Mouse (Mus musculus) forebrain, embryonic 12.5 days (tissue): ENCODE results near the gene Paqr9. TPM values are rescaled to one million over a fixed set of nuclear protein-coding genes. Genes with fewer than 3 reads are reported as not detected.

Source experiments
- ATAC-seq: fragments of 200-750 bp; cut with Nextera tagmentation; 2 replicates; pipeline ENCODE4 v1.8.0; 2017; ENCODE audit warnings: moderate TSS enrichment; ENCODE audit not compliant: low FRiP score
- H3K27ac ChIP-seq: fragments of 300-500 bp; sonication (generic); 2 replicates; pipeline ENCODE4 v1.5.1; 2016; ENCODE audit warnings: mild to moderate bottlenecking
- H3K27me3 ChIP-seq: fragments of 300-500 bp; sonication (generic); 2 replicates; pipeline ENCODE4 v1.6.1; 2016; ENCODE audit warnings: mild to moderate bottlenecking
- H3K36me3 ChIP-seq: fragments of 300-500 bp; sonication (generic); replicated peaks from 2 replicates; pipeline ENCODE4 v1.6.1; 2016; ENCODE audit warnings: mild to moderate bottlenecking
- H3K4me1 ChIP-seq: fragments of 300-500 bp; sonication (generic); 2 replicates; pipeline ENCODE4 v1.6.1; 2016
- H3K4me2 ChIP-seq: fragments of 300-500 bp; sonication (generic); 2 replicates; pipeline ENCODE4 v1.6.1; 2016; ENCODE audit warnings: mild to moderate bottlenecking, moderate library complexity
- H3K4me3 ChIP-seq: fragments of 300-500 bp; sonication (generic); replicated peaks from 2 replicates; pipeline ENCODE4 v1.5.1; 2016; ENCODE audit warnings: mild to moderate bottlenecking
- H3K9ac ChIP-seq: fragments of 300-500 bp; sonication (generic); 2 replicates; pipeline ENCODE4 v1.6.1; 2016; ENCODE audit warnings: mild to moderate bottlenecking
- H3K9me3 ChIP-seq: fragments of 300-500 bp; sonication (generic); 2 replicates; pipeline ENCODE4 v1.6.1; 2016
- WGBS: fragments of 180-500 bp; shearing (Covaris S2); methylation state at CpG from one replicate; pipeline ENCODE4 v1.1.7; 2016; 5-methylcytosine and 5-hydroxymethylcytosine counted together
- polyA plus RNA-seq: library from polyadenylated mRNA; unstranded; fragments of >200 nt; fragmentation: Nextera tagmentation; extraction: Ambion mirVana; gene quantifications from 2 replicates; pipeline ENCODE4 v1.2.1, GENCODE M21; 2016

The Paqr9 gene
- polyA plus RNA-seq, 1 experiment from 2014 or later = 0.88 TPM

- ATAC-seq = no peak
- Histone ChIP-seq H3K36me3 (no peaks in the 10 kb centered on the region), H3K4me3 (no peak overlapping the region), H3K27ac (no peak overlapping the region), H3K27me3 (0 out of 2 replicates have a peak, but pooled peaks cover 4% of the 10 kb centered on the region), H3K9ac (no peak overlapping the region), H3K4me2 (no peak overlapping the region), H3K4me1 (no peaks in the 10 kb centered on the region), H3K9me3 (no peaks in the 10 kb centered on the region)
- WGBS = 86% methylated on average over 7 of the region's 7 CpGs
Observed at GRCm38 (mm10) chr9:95588070-95588469, 28.6 kb downstream of the Paqr9 start.

- WGBS = 93% methylated on average over 4 of the region's 4 CpGs
- H3K9ac ChIP-seq = no peak overlapping the region
- ATAC-seq = no peak
- no peaks in the 10 kb centered on the region for H3K9me3 ChIP-seq
- H3K4me2 ChIP-seq = no peak overlapping the region
- H3K4me1 ChIP-seq = no peaks in the 10 kb centered on the region
- no peaks in the 10 kb centered on the region for H3K36me3 ChIP-seq
- H3K27me3 ChIP-seq = peaks cover 5% of the 10 kb centered on the region; the same call in 1 of the 2 replicates
- H3K4me3 ChIP-seq = no peak overlapping the region
- no peak overlapping the region for H3K27ac ChIP-seq
Observed at GRCm38 (mm10) chr9:95594291-95594690, 34.8 kb downstream of the Paqr9 start.

GRCm38 (mm10) chr9:95597466-95598178 is 38.2 kb downstream of the Paqr9 start:
- Histone ChIP-seq H3K9me3 (no peaks in the 10 kb centered on the region), H3K4me2 (peak overlapping the region; percentile 24; the same call in 1 of the 2 replicates), H3K9ac (no peak overlapping the region), H3K4me1 (no peaks in the 10 kb centered on the region), H3K36me3 (no peaks in the 10 kb centered on the region), H3K27ac (no peak overlapping the region), H3K27me3 (peaks cover 8% of the 10 kb centered on the region; the same call in 1 of the 2 replicates), H3K4me3 (no peak overlapping the region)
- ATAC-seq = no peak
- WGBS = 54% methylated on average over 13 of the region's 13 CpGs

- Histone ChIP-seq H3K4me2 (peak overlapping the region; percentile 24), H3K4me3 (no peak overlapping the region), H3K27me3 (peaks cover 8% of the 10 kb centered on the region; the same call in 1 of the 2 replicates), H3K9me3 (no peaks in the 10 kb centered on the region), H3K4me1 (no peaks in the 10 kb centered on the region), H3K36me3 (no peaks in the 10 kb centered on the region), H3K27ac (no peak overlapping the region), H3K9ac (no peak overlapping the region)
- WGBS = 72% methylated on average over 19 of the region's 19 CpGs
- no peak for ATAC-seq
Observed at GRCm38 (mm10) chr9:95598179-95598721, 38.8 kb downstream of the Paqr9 start.

- no peaks in the 10 kb centered on the region for H3K9me3 ChIP-seq
- ATAC-seq = no peak
- H3K4me3 ChIP-seq = no peak overlapping the region
- H3K36me3 ChIP-seq = no peaks in the 10 kb centered on the region
- no peak overlapping the region for H3K27ac ChIP-seq
- H3K9ac ChIP-seq = no peak overlapping the region
- no peak overlapping the region for H3K4me2 ChIP-seq
- WGBS = 89% methylated on average over 4 of the region's 4 CpGs
- peaks cover 8% of the 10 kb centered on the region; the same call in 1 of the 2 replicates for H3K27me3 ChIP-seq
- no peaks in the 10 kb centered on the region for H3K4me1 ChIP-seq
Observed at GRCm38 (mm10) chr9:95599399-95599798, 39.9 kb downstream of the Paqr9 start.

GRCm38 (mm10) chr9:95602849-95603248 is 43.4 kb downstream of the Paqr9 start:
- no peak overlapping the region for H3K4me3 ChIP-seq
- H3K27ac ChIP-seq = no peak overlapping the region
- no peak for ATAC-seq
- no peaks in the 10 kb centered on the region for H3K9me3 ChIP-seq
- no peaks in the 10 kb centered on the region for H3K36me3 ChIP-seq
- no peaks in the 10 kb centered on the region for H3K4me1 ChIP-seq
- WGBS = 85% methylated on average over 3 of the region's 3 CpGs
- H3K27me3 ChIP-seq = peaks cover 8% of the 10 kb centered on the region; the same call in 1 of the 2 replicates
- H3K4me2 ChIP-seq = no peak overlapping the region
- H3K9ac ChIP-seq = no peak overlapping the region

GRCm38 (mm10) chr9:95603316-95603715 is 43.9 kb downstream of the Paqr9 start:
- 86% methylated on average over 9 of the region's 9 CpGs for WGBS
- Histone ChIP-seq H3K27ac (no peak overlapping the region), H3K4me2 (no peak overlapping the region), H3K9ac (no peak overlapping the region), H3K27me3 (peaks cover 6% of the 10 kb centered on the region; the same call in 1 of the 2 replicates), H3K4me3 (no peak overlapping the region), H3K36me3 (no peaks in the 10 kb centered on the region), H3K4me1 (no peaks in the 10 kb centered on the region), H3K9me3 (no peaks in the 10 kb centered on the region)
- ATAC-seq = no peak

GRCm38 (mm10) chr9:95607196-95607595 is 47.7 kb downstream of the Paqr9 start:
- no peak for ATAC-seq
- Histone ChIP-seq H3K4me2 (no peak overlapping the region), H3K9me3 (no peaks in the 10 kb centered on the region), H3K4me1 (no peaks in the 10 kb centered on the region; the same call in 1 of the 2 replicates), H3K9ac (no peak overlapping the region), H3K27ac (no peak overlapping the region), H3K27me3 (no peaks in the 10 kb centered on the region), H3K36me3 (no peaks in the 10 kb centered on the region), H3K4me3 (no peak overlapping the region)
- WGBS = 65% methylated on average over 5 of the region's 5 CpGs

GRCm38 (mm10) chr9:95612246-95612768 is 52.9 kb downstream of the Paqr9 start:
- Histone ChIP-seq H3K4me3 (no peak overlapping the region), H3K4me2 (no peak overlapping the region), H3K9ac (no peak overlapping the region), H3K27ac (no peak overlapping the region), H3K9me3 (no peaks in the 10 kb centered on the region), H3K27me3 (no peaks in the 10 kb centered on the region), H3K4me1 (peaks cover 7% of the 10 kb centered on the region), H3K36me3 (no peaks in the 10 kb centered on the region)
- 87% methylated on average over 8 of the region's 8 CpGs for WGBS
- no peak for ATAC-seq

- Histone ChIP-seq H3K9me3 (no peaks in the 10 kb centered on the region), H3K36me3 (no peaks in the 10 kb centered on the region), H3K4me3 (no peak overlapping the region), H3K27me3 (no peaks in the 10 kb centered on the region), H3K9ac (no peak overlapping the region), H3K4me2 (peak overlapping the region; percentile 43), H3K27ac (no peak overlapping the region), H3K4me1 (peaks cover 7% of the 10 kb centered on the region)
- peak; percentile 57; the same call in 1 of the 2 replicates for ATAC-seq
- 9% methylated on average over 9 of the region's 9 CpGs for whole genome bisulfite sequencing
Observed at GRCm38 (mm10) chr9:95613426-95614127, 54.1 kb downstream of the Paqr9 start.

- no peak for ATAC-seq
- no peak overlapping the region for H3K4me3 ChIP-seq
- peaks cover 7% of the 10 kb centered on the region; the same call in 1 of the 2 replicates for H3K4me1 ChIP-seq
- no peak overlapping the region for H3K4me2 ChIP-seq
- no peaks in the 10 kb centered on the region for H3K36me3 ChIP-seq
- 80% methylated on average over 14 of the region's 14 CpGs for WGBS
- H3K9ac ChIP-seq = no peak overlapping the region
- H3K27me3 ChIP-seq = no peaks in the 10 kb centered on the region
- H3K9me3 ChIP-seq = no peaks in the 10 kb centered on the region
- H3K27ac ChIP-seq = no peak overlapping the region
Observed at GRCm38 (mm10) chr9:95614861-95615615, 55.6 kb downstream of the Paqr9 start.

- Histone ChIP-seq H3K36me3 (no peaks in the 10 kb centered on the region), H3K4me3 (no peak overlapping the region), H3K27ac (no peak overlapping the region), H3K4me1 (peaks cover 7% of the 10 kb centered on the region; the same call in 1 of the 2 replicates), H3K9me3 (no peaks in the 10 kb centered on the region), H3K4me2 (no peak overlapping the region), H3K9ac (no peak overlapping the region), H3K27me3 (no peaks in the 10 kb centered on the region)
- WGBS = 86% methylated on average over 3 of the region's 3 CpGs
- ATAC-seq = no peak
Observed at GRCm38 (mm10) chr9:95615961-95616360, 56.5 kb downstream of the Paqr9 start.
